Mouse (Mus musculus) G1E (cell line): ENCODE measurements at regions not wholly inside any gene's neighbourhood (a gene's known extent, or its start where the extent isn't known, plus 50 kb on each side); places are given as distances from the start of the nearest gene placed in this dataset.

Experiments used
- CTCF ChIP-seq: IDR thresholded peaks from 2 replicates; pipeline ENCODE4 v1.5.1; 2012; ENCODE audit warnings: low read depth, low read length, inconsistent platforms, mixed read lengths
- GATA1 ChIP-seq: IDR thresholded peaks from 2 replicates; pipeline ENCODE4 v1.6.1; 2012; ENCODE audit warnings: borderline replicate concordance, low read length, inconsistent platforms, mixed read lengths
- GATA2 ChIP-seq: IDR thresholded peaks from 2 replicates; pipeline ENCODE4 v1.6.1; 2012; ENCODE audit warnings: low read depth, low read length, inconsistent platforms, borderline replicate concordance
- POLR2AphosphoS5 ChIP-seq: IDR thresholded peaks from 2 replicates; pipeline ENCODE4 v1.6.1; 2012; ENCODE audit warnings: low read depth, low read length, inconsistent platforms; ENCODE audit not compliant: insufficient replicate concordance
- TAL1 ChIP-seq: conservative IDR thresholded peaks from 2 replicates; pipeline ENCODE4 v1.6.1; 2012; ENCODE audit warnings: low read depth, low read length, inconsistent platforms, mixed read lengths

- TF ChIP-seq CTCF (no peak), GATA1 (no peak), TAL1 (no peak), GATA2 (no peak), POLR2AphosphoS5 (no peak)
Measured at GRCm38 (mm10) chr14:111402538-111402937, 272.4 kb upstream of the Slitrk5 start.
